Mouse (Mus musculus): Measurements from ENCODE around the gene Dok7.

Dok7 gene

DNA sequence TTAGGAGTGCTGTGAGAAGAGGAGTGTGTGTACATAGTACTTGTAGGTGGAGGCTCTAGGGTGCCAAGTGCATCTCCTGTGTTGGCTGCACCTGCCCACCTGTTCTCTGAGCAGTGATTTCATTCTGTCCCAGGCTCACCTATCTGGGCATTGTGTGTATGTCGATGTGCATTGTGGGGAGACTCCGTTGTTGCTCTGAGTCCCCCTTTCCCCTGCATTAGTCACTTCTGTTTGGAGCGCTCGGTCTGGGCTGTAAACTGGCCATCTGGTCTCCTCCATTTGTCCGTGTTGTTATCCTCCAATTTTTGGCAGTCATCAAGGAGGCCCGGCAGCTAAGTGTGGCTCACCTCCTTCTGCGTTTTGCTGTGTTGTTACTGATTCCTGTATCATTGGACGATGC lies 63.5 kb downstream of the Dok7 start:
- no peak for DNase-seq

DNA sequence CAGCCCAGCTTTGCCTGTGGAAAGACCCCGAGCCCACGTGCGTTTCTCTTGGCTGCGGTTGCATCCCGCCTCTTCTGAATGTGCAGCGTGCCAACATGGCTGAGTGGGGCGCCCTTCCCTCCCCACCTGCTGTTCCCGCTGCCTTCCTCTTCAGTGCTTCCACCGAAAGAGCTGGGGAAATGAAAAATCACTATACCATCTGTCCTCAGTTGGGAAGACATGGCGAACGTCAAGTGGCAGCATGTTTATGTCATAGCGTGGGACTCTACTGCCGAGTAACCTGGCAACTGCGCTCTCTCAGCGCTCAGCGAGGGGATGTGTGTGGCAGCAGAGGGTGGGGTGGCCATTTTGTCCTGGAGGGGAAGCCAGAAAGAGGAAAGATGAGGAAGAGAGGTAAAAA lies 72.6 kb downstream of the Dok7 start:
- DNase-seq = no peak

DNA sequence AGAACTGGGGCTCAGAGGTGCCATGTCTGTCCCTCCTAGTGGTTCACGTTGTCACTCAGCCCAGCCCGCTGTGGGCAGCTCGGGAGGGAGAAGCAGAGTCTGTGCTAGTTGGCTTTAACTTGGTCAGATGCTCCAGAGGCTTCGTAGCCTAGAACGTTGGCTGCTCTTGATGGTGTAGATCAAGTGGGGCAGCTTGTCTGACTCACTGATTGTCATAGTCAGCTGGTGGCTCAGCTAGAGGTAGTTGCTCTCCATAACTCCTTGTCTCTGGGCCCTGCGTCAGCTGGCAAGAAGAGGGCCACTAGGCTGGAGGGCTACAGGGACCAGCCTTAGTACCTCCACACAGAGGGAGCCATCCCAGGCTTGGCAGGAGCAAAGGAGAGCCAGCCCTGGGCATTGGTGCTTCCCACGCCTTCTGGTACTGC lies 73.2 kb downstream of the Dok7 start:
- DNase-seq = no peak

GRCm38 (mm10) chr5:35131237-35131636 lies 74.7 kb downstream of the Dok7 start:
- peak; percentile 19 for DNase-seq

GRCm38 (mm10) chr5:35131773-35132172 lies 75.2 kb downstream of the Dok7 start:
- DNase-seq = peak; percentile 87

DNA sequence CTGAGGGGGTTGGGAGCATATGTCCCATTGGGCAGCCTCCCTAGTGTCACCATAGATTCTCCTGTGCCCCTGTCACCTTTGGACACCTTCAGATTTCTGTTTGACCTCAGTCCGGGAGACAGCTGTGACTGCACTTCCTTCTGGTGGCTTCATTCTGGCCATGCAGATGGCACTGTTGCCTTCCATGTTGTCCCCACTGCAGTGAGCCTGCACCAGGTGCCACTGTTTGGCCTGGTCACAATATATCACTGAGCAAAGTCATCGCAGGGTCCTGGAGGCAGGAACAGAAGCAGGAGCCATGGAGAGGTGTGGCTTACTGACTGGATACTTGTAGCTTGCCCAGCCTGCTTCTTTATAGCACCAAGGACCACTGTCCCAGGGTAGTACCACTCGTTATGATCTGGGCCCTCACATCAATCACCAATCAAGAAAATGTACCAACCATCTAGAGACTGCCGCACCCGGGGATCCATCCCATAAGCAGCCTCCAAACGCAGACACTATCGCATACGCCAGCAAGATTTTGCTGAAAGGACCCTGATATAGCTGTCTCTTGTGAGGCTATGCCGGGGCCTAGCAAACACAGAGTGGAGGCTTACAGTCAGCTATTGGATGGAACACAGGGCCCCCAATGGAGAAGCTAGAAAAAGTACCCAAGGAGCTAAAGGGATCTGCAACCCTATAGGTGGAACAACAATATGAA lies 75.9 kb downstream of the Dok7 start:
- DNase-seq = no peak

GRCm38 (mm10) chr5:35133468-35133867 lies 76.9 kb downstream of the Dok7 start:
- DNase-seq = no peak

- no peak for DNase-seq
These were observed 77.7 kb downstream of the Dok7 start for GRCm38 (mm10) chr5:35134286-35134685.

- no peak for DNase-seq
These were observed 79.3 kb downstream of the Dok7 start for GRCm38 (mm10) chr5:35135903-35136302.
